Mouse (Mus musculus): ENCODE measurements around the gene Eml2.

Gene Eml2

GRCm38 (mm10) chr7:19231849-19232248 lies 55.6 kb downstream of the Eml2 start:
- DNase-seq, result no peak

DNA sequence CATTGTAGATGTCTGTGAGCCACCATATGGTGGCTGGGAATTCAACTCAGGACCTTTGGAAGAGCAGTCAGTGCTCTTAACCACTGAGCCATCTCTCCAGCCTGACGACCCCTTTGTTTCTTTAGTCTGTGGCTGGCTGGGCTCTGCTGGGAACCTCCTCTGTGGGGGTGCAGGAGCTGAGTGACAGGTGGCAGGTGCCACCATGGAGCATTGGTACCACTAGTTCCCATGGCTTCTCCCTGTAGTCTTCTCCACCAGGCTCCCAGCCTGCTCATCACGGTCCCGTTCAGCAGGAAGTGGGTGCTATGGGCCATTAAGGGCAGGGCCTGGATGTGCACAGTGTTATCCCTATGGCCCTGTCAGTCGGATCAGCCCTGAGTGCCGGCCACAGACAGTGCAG lies 58.4 kb downstream of the Eml2 start:
- DNase-seq, result no peak

GRCm38 (mm10) chr7:19235092-19235671 lies 59.0 kb downstream of the Eml2 start:
- no peak for DNase-seq

DNA sequence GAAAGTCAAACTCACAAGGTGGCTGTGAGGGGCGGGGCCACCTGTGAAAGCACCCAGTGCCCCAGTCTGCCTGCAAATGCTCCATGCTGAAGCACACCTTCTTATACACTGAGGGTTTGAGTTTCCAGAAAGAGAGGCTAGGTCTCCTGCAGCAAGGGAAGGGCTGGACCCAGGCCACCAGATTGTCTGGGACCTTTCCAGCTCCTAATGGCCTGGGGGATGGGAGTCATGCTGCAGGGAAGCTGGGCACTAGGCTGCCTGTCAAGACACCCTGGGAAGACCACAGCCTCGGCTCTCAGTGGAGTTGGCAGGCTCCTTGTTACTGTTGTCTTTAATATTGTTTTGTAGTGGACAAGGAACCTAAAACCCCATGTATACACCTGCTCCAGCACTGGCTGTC lies 60.2 kb downstream of the Eml2 start:
- DNase-seq, result peak in 1 of 2 experiments; percentile 26

DNA sequence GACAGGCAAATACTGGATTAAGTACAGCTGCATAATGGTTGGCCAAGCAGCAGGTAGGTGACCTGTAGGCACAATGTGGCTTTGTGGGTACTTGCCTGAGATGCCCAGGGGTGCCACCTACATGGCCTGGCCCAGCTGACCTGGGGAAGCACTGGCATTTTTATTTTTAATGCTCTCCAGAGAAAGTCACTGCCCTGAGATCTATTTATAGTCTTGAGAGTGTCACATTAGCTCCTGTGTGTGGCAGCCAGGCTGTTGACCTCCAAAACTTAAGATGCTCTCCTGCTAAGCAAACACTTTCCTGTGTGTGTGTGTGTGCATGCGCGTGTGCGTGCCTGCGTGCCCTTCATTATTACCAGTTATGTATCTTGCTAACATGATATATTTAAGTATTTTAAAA lies 62.1 kb downstream of the Eml2 start:
- DNase-seq, result no peak

DNA sequence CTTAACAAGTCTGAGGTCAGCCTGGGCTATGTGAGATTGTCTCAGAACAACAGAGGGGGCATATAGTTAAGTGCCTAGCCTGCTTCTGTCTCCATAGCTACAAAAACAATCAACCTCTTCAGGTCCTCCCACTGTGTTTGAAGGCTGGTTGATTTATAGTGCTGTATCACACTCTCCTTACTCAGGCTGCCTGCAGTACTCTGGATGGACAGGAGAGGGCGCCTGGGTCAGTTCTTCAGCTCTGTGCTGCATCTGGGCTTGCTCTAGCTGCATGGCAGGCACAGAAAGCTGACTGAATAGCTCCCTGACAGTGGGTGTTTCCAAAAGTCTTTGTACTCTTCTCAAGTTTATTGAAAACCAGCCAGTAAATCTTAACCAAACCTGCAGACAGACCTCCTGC lies 63.2 kb downstream of the Eml2 start:
- DNase-seq, result peak; percentile 91 to 93

- DNase-seq, result no peak
Measured at GRCm38 (mm10) chr7:19239986-19240385, 63.8 kb downstream of the Eml2 start.

DNA sequence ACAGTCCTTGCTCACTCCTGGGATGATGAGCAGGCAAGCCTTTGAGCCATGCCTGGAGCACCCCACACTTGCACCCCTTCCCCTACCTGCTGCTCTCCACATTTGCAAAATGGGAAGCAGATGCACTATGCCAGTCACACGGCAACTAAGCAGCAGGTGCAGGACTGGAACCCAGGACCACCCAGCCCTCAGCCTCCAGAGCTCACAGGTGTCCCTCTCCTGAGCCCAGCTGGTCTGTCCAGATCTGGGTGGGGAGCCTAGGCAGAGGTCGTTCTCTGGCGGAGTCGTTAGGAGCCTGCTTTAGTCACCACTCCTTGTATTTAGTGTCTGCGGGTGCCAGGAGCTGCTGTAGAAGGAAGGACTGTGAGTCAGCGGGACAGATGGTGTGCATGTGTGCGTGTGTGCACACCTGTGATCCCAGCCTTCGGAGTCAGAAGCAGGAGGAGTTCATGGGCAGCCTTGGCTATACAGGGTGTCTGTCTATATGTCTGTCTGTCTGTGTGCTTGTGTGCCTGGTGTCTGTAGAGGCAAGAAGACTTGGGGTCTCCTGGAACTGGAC lies 64.8 kb downstream of the Eml2 start:
- peak in 1 of 2 experiments; percentile 44 for DNase-seq

DNA sequence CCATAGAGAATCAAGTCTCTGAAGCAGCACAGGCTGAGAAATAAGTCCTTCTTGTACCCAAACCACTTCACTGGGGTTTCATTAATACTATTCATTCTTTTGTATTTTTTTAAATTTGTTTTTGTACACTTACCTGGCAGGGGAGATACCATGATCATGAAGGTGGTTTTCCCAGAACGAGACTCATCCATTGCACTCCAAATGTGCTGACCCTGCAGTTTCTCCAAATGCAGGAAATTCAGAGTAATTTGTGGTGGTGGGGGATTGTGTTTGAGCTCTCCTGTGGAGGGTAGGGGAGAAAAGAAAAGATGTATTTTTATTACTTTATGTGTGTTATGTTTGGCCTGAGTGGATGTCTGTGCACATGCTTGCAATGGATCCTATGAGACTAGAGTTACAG lies 65.8 kb downstream of the Eml2 start:
- no peak for DNase-seq

DNA sequence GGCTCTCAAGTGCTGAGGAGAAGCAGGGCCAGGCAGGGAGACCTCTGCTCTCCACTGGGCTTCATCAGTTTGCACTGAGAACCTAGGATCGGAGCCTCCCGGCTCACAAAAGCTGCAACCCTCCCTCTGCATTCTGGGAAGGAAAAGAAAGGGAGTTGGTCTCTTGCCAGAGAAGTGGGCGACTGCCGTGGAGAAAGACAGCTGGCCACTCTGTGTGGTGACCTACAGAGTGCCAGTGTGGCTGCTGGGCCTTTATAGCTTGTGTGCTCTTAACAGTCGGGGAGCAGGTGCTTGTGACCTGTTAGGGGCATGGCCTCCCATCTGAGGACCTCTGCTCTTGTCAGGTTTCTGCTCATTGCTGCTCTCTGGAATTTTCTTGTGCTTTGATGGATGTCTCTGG lies 67.6 kb downstream of the Eml2 start:
- DNase-seq, result no peak

DNA sequence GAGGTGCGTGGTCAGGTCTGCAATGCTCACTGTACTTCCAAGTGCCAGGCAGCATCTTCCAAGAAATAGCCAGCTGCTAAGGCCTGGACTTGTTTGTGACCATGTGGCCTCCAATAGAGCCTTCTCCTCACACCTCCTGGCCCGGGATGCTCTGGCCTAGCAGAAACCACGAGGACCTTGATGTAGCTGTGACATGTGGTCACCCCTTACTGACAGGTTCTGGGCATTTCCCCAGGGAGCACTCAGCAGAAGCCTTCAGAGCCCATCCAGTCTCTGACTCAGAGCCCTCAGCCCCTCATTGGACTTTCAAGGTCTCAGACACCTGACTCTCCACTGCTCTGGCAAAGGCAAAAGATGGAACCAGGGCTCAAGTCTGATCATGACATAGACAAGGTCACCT lies 68.9 kb downstream of the Eml2 start:
- DNase-seq, result no peak

DNA sequence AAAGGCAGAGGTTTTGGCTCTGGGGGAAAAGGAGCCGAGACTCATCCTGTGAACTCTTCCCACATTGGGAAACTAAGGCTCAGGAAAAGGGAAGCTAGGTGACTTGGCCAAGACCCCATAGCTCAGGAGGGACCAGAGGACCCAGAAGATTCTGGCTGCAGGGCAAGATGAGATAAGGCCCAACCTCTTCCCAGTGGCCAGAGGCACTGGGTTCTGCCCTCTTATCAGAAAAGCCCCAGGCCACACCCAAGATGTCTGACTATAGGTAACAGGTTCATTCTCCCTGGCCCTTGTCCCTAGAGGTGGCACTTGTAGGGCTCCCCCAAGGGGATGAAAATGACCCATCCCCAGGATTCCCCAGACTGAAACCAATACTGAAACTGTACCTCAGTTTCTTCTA lies 70.6 kb downstream of the Eml2 start:
- no peak for DNase-seq

DNA sequence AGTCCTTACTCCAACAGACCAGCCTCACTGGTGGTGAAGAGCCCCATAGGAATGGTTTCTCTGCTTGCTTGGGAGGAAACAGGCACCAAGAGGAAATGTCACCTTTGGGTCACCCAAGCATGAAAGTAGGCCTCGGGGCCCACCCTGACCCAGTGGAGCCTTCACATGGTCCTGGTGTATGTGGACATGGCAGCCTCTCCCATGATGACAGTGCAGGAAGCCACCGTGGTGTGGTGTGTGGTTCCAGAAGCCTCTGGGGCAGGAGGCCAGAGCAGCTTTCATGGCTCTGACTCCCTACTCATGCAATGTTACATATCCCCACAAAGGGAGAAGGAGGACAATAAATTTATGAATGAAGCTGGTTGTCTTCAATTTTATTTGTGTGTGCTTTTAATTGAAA lies 71.3 kb downstream of the Eml2 start:
- DNase-seq, result no peak

GRCm38 (mm10) chr7:19252078-19252477 lies 75.9 kb downstream of the Eml2 start:
- no peak for DNase-seq

GRCm38 (mm10) chr7:19253437-19253836 lies 77.2 kb downstream of the Eml2 start:
- no peak for DNase-seq

DNA sequence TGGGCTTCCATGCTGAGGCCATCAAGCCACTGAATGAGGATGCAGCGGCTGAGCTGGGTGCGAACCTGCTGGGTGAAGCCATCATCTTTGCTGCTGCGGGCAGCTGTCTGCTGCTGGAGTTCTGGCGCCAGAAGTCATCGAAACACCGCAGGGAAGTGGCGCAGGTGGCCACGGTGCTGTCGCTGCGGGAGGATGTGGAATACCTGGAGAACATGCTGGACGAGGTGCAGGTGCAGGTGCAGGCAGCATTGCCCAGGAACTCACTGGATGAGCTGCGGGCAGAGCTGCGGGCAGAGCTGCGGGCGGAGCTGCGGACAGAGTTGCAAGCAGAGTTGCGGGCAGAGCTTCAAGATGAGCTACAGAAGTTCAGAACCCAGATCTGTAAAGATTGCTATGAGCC lies 79.2 kb downstream of the Eml2 start:
- DNase-seq, result no peak
